Mouse (Mus musculus) spleen, adult 2 months (tissue): ENCODE measurements at regions not wholly inside any gene's neighbourhood (a gene's known extent, or its start where the extent isn't known, plus 50 kb on each side); places are given as distances from the start of the nearest gene placed in this dataset.

Experiments
- CTCF ChIP-seq: fragments of 200-500 bp; IDR thresholded peaks from 2 replicates; pipeline ENCODE4 v1.5.1; 2011; ENCODE audit warnings: mild to moderate bottlenecking, inconsistent platforms; ENCODE audit not compliant: insufficient read depth, insufficient read length, insufficient replicate concordance; ENCODE audit errors: extremely low read depth
- POLR2A ChIP-seq: fragments of 200-500 bp; IDR thresholded peaks from 2 replicates; pipeline ENCODE4 v1.6.1; 2011; ENCODE audit warnings: low read depth, low read length, inconsistent platforms

GRCm38 (mm10) chr9:98727276-98727860 lies 114.9 kb upstream of the Prr23a1 start:
- TF ChIP-seq CTCF (no peak), POLR2A (no peak)
